9 mouse cellular contexts compared by ENCODE assay signal in genomic region chr19:59459158-59459781, GRCm38 (mm10). TPM values are rescaled to one million over a fixed set of nuclear protein-coding genes. Genes with fewer than 3 reads are reported as not detected.
DNase-seq lines count a peak whose midpoint lies in the region; ATAC-seq and TF ChIP-seq lines count a peak whose summit lies in the region.
"Had no signal": no experiment of that assay in that cellular context is flagged by ENCODE, and none has a peak within 500 bp of the region (broad histone marks: within the 10 kb centered on the region; RNA-seq: fewer than 3 reads in every experiment).

No protein-coding gene starts in this region.

- no peak for TF ChIP-seq EP300 in lung, postnatal 0 days (IDR thresholded peaks at IDR 0.05)

- no peak for TF ChIP-seq CTCF in lung, postnatal 0 days (IDR thresholded peaks at IDR 0.05)
- no peak for TF ChIP-seq CTCF in forebrain, postnatal 0 days (IDR thresholded peaks at IDR 0.05; ENCODE audit: low read depth)

- no peaks in the 10 kb centered on the region for H3K36me3 ChIP-seq in lung, postnatal 0 days (ENCODE audit: insufficient read depth, low read length)
- H3K36me3 ChIP-seq in forebrain, postnatal 0 days (ENCODE audit: insufficient read depth): no peaks in the 10 kb centered on the region
- no peaks in the 10 kb centered on the region for H3K36me3 ChIP-seq in neural tube, embryonic 13.5 days

- H3K9me3 ChIP-seq in lung, postnatal 0 days (ENCODE audit: low read length): no peaks in the 10 kb centered on the region
- H3K9me3 ChIP-seq in forebrain, postnatal 0 days (ENCODE audit: low read length): no peaks in the 10 kb centered on the region
- H3K9me3 ChIP-seq in neural tube, embryonic 13.5 days: no peaks in the 10 kb centered on the region

- DNase-seq in adrenal gland, adult (ENCODE audit: inconsistent age in 2 of 2, low spot score in 1 of 2): peak; percentile 18 to 71
- DNase-seq in adrenal gland, adult 8-10 months: no peak
- DNase-seq in lung, postnatal 0 days (ENCODE audit: low spot score): no peak
- no peak for DNase-seq in lung, postnatal 25 days (ENCODE audit: low spot score)
- peak; percentile 63 for DNase-seq in forebrain, postnatal 0 days
- DNase-seq in kidney, postnatal 25 days: peak; percentile 38 to 80
- no peak for DNase-seq in natural killer cell, adult 2 months (ENCODE audit: low spot score in 2 of 2)

- no peaks in the 10 kb centered on the region for H3K4me1 ChIP-seq in lung, postnatal 0 days (ENCODE audit: insufficient read depth, low read depth, low read length)
- no peaks in the 10 kb centered on the region for H3K4me1 ChIP-seq in forebrain, postnatal 0 days (ENCODE audit: insufficient read depth)
- peaks cover 23% of the 10 kb centered on the region for H3K4me1 ChIP-seq in neural tube, embryonic 13.5 days (replicated peaks)

- H3K27me3 ChIP-seq in lung, postnatal 0 days (replicated peaks; ENCODE audit: insufficient read depth, low read length): peaks cover 92% of the 10 kb centered on the region
- H3K27me3 ChIP-seq in forebrain, postnatal 0 days (ENCODE audit: insufficient read depth, low read length): peaks cover 22% of the 10 kb centered on the region
- peaks cover 98% of the 10 kb centered on the region for H3K27me3 ChIP-seq in neural tube, embryonic 13.5 days

- peak; percentile 20 for ATAC-seq in lung, postnatal 0 days
- peak; percentile 13 for ATAC-seq in forebrain, postnatal 0 days
- 0 out of 2 replicates have a peak, but pooled peaks have one; percentile 33 for ATAC-seq in neural tube, embryonic 13.5 days (ENCODE audit: low read depth)

- peak overlapping the region; percentile 51 for H3K4me2 ChIP-seq in lung, postnatal 0 days (replicated peaks; ENCODE audit: low read depth, low read length)
- H3K4me2 ChIP-seq in forebrain, postnatal 0 days (ENCODE audit: low read depth): peak overlapping the region; percentile 66
- peak overlapping the region; percentile 46 for H3K4me2 ChIP-seq in neural tube, embryonic 13.5 days

- no peak overlapping the region for H3K9ac ChIP-seq in lung, postnatal 0 days (replicated peaks; ENCODE audit: low read depth)
- peak overlapping the region; percentile 63 for H3K9ac ChIP-seq in forebrain, postnatal 0 days
- no peak overlapping the region for H3K9ac ChIP-seq in neural tube, embryonic 13.5 days

- under 1% methylated on average over 52 of the region's 75 CpGs for WGBS in lung, postnatal 0 days
- WGBS in forebrain, postnatal 0 days: 3% methylated on average over 71 of the region's 75 CpGs
- under 1% methylated on average over 75 of the region's 75 CpGs for WGBS in neural tube, embryonic 13.5 days

- H3K4me3 ChIP-seq in lung, postnatal 0 days (ENCODE audit: low read depth, low read length): peak overlapping the region; percentile 28
- H3K4me3 ChIP-seq in forebrain, postnatal 0 days (ENCODE audit: low read depth, low read length): peak overlapping the region; percentile 54
- H3K4me3 ChIP-seq in neural tube, embryonic 13.5 days: peak overlapping the region; percentile 27
- H3K4me3 ChIP-seq: erythroblast, embryonic 14.5 days had no signal

- no peak overlapping the region for H3K27ac ChIP-seq in lung, postnatal 0 days (ENCODE audit: low read length)
- H3K27ac ChIP-seq in forebrain, postnatal 0 days (ENCODE audit: low read depth, low read length): peak overlapping the region; percentile 80
- H3K27ac ChIP-seq in neural tube, embryonic 13.5 days (replicated peaks): no peak overlapping the region

RNA-seq across cellular contexts. Expression of gene Emx2, which starts 1.1 kb away (rescaled TPM):
- total RNA-seq in adrenal gland, adult 8-10 months (2022): under 1 TPM in 2 of 4 experiments, not detected in 2; 0.10 to 0.15 TPM
- polyA plus RNA-seq in lung, postnatal 0 days (2015; fragmentation: Nextera tagmentation; extraction: Ambion mirVana): not detected in 2 replicates
- total RNA-seq in forebrain, postnatal 0 days (2014; rRNA removed): 3.2 and 6.0 TPM in 2 replicates
- 4.7 and 11.2 TPM in 2 replicates for polyA plus RNA-seq in forebrain, postnatal 0 days (2015; fragmentation: Nextera tagmentation; extraction: Ambion mirVana)
- 0.32 TPM in 1 of 2 replicates, not detected in the other for polyA plus RNA-seq in neural tube, embryonic 13.5 days (2015; fragmentation: Nextera tagmentation; extraction: Ambion mirVana)
- polyA plus RNA-seq: erythroblast, embryonic 14.5 days had no signal

Comparison
In these comparisons a context has a peak if more than half of its experiments do, and no peak if none do; other contexts are left out.
1. DNase-seq: peak in adrenal gland, adult (2 of 2), forebrain, postnatal 0 days (single experiment) and kidney, postnatal 25 days (2 of 2); none in adrenal gland, adult 8-10 months (single experiment), lung, postnatal 0 days (single experiment), lung, postnatal 25 days (single experiment) and natural killer cell, adult 2 months (0 of 2).
2. Peak in every context shown above with its lines, with median percentiles within 50 percentile points of each other: ATAC-seq, H3K4me2 ChIP-seq and H3K4me3 ChIP-seq.